Mouse (Mus musculus) liver, embryonic 16.5 days (tissue): ENCODE results near the gene Krtap9-5. TPM values are rescaled to one million over a fixed set of nuclear protein-coding genes. Genes with fewer than 3 reads are reported as not detected.

Experiments used
- ATAC-seq: fragments of 200-750 bp; cut with Nextera tagmentation; 2 replicates; pipeline ENCODE4 v1.8.0; 2017; ENCODE audit warnings: low read depth, mild to moderate bottlenecking, moderate number of reproducible peaks, moderate library complexity
- H3K27ac ChIP-seq: fragments of 300-500 bp; sonication (generic); 2 replicates; pipeline ENCODE4 v1.5.1; 2014; ENCODE audit warnings: mild to moderate bottlenecking, low read length
- H3K27me3 ChIP-seq: fragments of 300-500 bp; sonication (generic); 2 replicates; pipeline ENCODE4 v1.6.1; 2014; ENCODE audit warnings: low read depth, low read length, mixed read lengths; ENCODE audit not compliant: control insufficient read depth, insufficient read depth
- H3K36me3 ChIP-seq: fragments of 300-500 bp; sonication (generic); 2 replicates; pipeline ENCODE4 v1.6.1; 2014; ENCODE audit warnings: mild to moderate bottlenecking; ENCODE audit not compliant: control insufficient read depth, insufficient read depth
- H3K4me1 ChIP-seq: fragments of 300-500 bp; sonication (generic); 2 replicates; pipeline ENCODE4 v1.6.1; 2014; ENCODE audit warnings: low read depth, low read length, mixed read lengths; ENCODE audit not compliant: control insufficient read depth
- H3K4me2 ChIP-seq: fragments of 300-500 bp; sonication (generic); 2 replicates; pipeline ENCODE4 v1.6.1; 2014; ENCODE audit warnings: low read depth, low read length, mixed read lengths
- H3K4me3 ChIP-seq: fragments of 300-500 bp; sonication (generic); 2 replicates; pipeline ENCODE4 v1.5.1; 2014; ENCODE audit warnings: low read depth, mild to moderate bottlenecking, low read length
- H3K9ac ChIP-seq: fragments of 300-500 bp; sonication (generic); 2 replicates; pipeline ENCODE4 v1.6.1; 2014; ENCODE audit warnings: low read depth, low read length
- H3K9me3 ChIP-seq: fragments of 300-500 bp; sonication (generic); replicated peaks from 2 replicates; pipeline ENCODE4 v1.6.1; 2016; ENCODE audit warnings: low read length; ENCODE audit not compliant: control insufficient read depth
- WGBS: fragments of 180-500 bp; shearing (Covaris S2); extraction: QIAGEN DNeasy Blood & Tissue Kit; methylation state at CpG from one replicate; pipeline ENCODE4 v1.1.7; 2014; ENCODE audit not compliant: insufficient replicate concordance; 5-methylcytosine and 5-hydroxymethylcytosine counted together
- polyA plus RNA-seq: library from polyadenylated mRNA; unstranded; fragments of >200 nt; fragmentation: Nextera tagmentation; extraction: Ambion mirVana; gene quantifications from 2 replicates; pipeline ENCODE4 v1.2.1, GENCODE M21; 2015

Gene Krtap9-5
- polyA plus RNA-seq, 1 experiment from 2014 or later = not detected

GRCm38 (mm10) chr11:99983442-99983841 is 35.2 kb downstream of the Krtap9-5 start:
- no peak overlapping the region for H3K4me2 ChIP-seq
- no peaks in the 10 kb centered on the region for H3K36me3 ChIP-seq

GRCm38 (mm10) chr11:99985291-99986092 is 37.2 kb downstream of the Krtap9-5 start:
- no peak overlapping the region for H3K27ac ChIP-seq
- ATAC-seq = no peak
- no peaks in the 10 kb centered on the region for H3K4me1 ChIP-seq
- H3K4me2 ChIP-seq = no peak overlapping the region
- H3K27me3 ChIP-seq = no peaks in the 10 kb centered on the region
- H3K9ac ChIP-seq = no peak overlapping the region
- no peaks in the 10 kb centered on the region for H3K36me3 ChIP-seq
- no peak overlapping the region for H3K4me3 ChIP-seq
- H3K9me3 ChIP-seq = no peaks in the 10 kb centered on the region
- WGBS = 70% methylated on average over 20 of the region's 20 CpGs

More at GRCm38 (mm10) chr11:99983442-99983841, 35.2 kb downstream of the Krtap9-5 start:
- Histone ChIP-seq H3K27me3 (no peaks in the 10 kb centered on the region), H3K9me3 (no peaks in the 10 kb centered on the region), H3K27ac (no peak overlapping the region), H3K4me3 (no peak overlapping the region), H3K9ac (no peak overlapping the region), H3K4me1 (no peaks in the 10 kb centered on the region)
- 74% methylated on average over 1 of the region's 1 CpGs for WGBS
- ATAC-seq = no peak

GRCm38 (mm10) chr11:99986180-99986647 is 37.9 kb downstream of the Krtap9-5 start, which contains the start of gene Krtap16-1:
Gene Krtap16-1 (minus strand): TSS chr11:99986597.
- H3K4me2 ChIP-seq = no peak within 1 kb of the TSS
- H3K4me3 ChIP-seq = no peak within 1 kb of the TSS
- H3K27ac ChIP-seq = no peak within 1 kb of the TSS
- H3K4me1 ChIP-seq = no peaks in the 10 kb centered on the region
- H3K9me3 ChIP-seq = no peaks in the 10 kb centered on the region
- H3K9ac ChIP-seq = no peak within 1 kb of the TSS
- no peaks in the 10 kb centered on the region for H3K27me3 ChIP-seq
- H3K36me3 ChIP-seq = no peaks in the 10 kb centered on the region
- no peak for ATAC-seq
- 74% methylated on average over 8 of the region's 8 CpGs for WGBS

GRCm38 (mm10) chr11:99988530-99988929 is 40.3 kb downstream of the Krtap9-5 start:
- 0 out of 2 replicates have a peak, but pooled peaks cover 3% of the 10 kb centered on the region for H3K27me3 ChIP-seq
- no peaks in the 10 kb centered on the region for H3K36me3 ChIP-seq
- no peak for ATAC-seq
- H3K4me3 ChIP-seq = no peak overlapping the region
- no peaks in the 10 kb centered on the region for H3K9me3 ChIP-seq
- WGBS = 65% methylated on average over 3 of the region's 3 CpGs
- H3K4me1 ChIP-seq = no peaks in the 10 kb centered on the region
- H3K4me2 ChIP-seq = no peak overlapping the region
- no peak overlapping the region for H3K27ac ChIP-seq
- no peak overlapping the region for H3K9ac ChIP-seq

GRCm38 (mm10) chr11:99989881-99990405 is 41.7 kb downstream of the Krtap9-5 start:
- H3K4me3 ChIP-seq = no peak overlapping the region
- H3K9me3 ChIP-seq = no peaks in the 10 kb centered on the region
- H3K27ac ChIP-seq = no peak overlapping the region
- H3K27me3 ChIP-seq = peaks cover 6% of the 10 kb centered on the region; the same call in 1 of the 2 replicates
- H3K4me2 ChIP-seq = no peak overlapping the region
- H3K36me3 ChIP-seq = no peaks in the 10 kb centered on the region
- 53% methylated on average over 6 of the region's 6 CpGs for WGBS
- ATAC-seq = no peak
- no peak overlapping the region for H3K9ac ChIP-seq
- H3K4me1 ChIP-seq = no peaks in the 10 kb centered on the region

GRCm38 (mm10) chr11:99990571-99990970 is 42.3 kb downstream of the Krtap9-5 start:
- Histone ChIP-seq H3K27ac (no peak overlapping the region), H3K9me3 (no peaks in the 10 kb centered on the region)
- 69% methylated on average over 3 of the region's 3 CpGs for WGBS

GRCm38 (mm10) chr11:99993620-99994383 is 45.5 kb downstream of the Krtap9-5 start, which contains the start of gene Krtap17-1:
Gene Krtap17-1 (minus strand): TSS chr11:99993994.
- ATAC-seq = no peak
- Histone ChIP-seq H3K27ac (no peak within 1 kb of the TSS), H3K36me3 (no peaks in the 10 kb centered on the region), H3K4me3 (no peak within 1 kb of the TSS), H3K4me2 (no peak within 1 kb of the TSS), H3K27me3 (peaks cover 6% of the 10 kb centered on the region; the same call in 1 of the 2 replicates), H3K9ac (no peak within 1 kb of the TSS), H3K9me3 (no peaks in the 10 kb centered on the region), H3K4me1 (no peaks in the 10 kb centered on the region)
- 24% methylated on average over 25 of the region's 26 CpGs for WGBS

More at GRCm38 (mm10) chr11:99990571-99990970, 42.3 kb downstream of the Krtap9-5 start:
- no peak overlapping the region for H3K9ac ChIP-seq
- H3K4me3 ChIP-seq = no peak overlapping the region
- H3K36me3 ChIP-seq = no peaks in the 10 kb centered on the region
- peaks cover 6% of the 10 kb centered on the region; the same call in 1 of the 2 replicates for H3K27me3 ChIP-seq
- no peaks in the 10 kb centered on the region for H3K4me1 ChIP-seq
- ATAC-seq = no peak
- no peak overlapping the region for H3K4me2 ChIP-seq

GRCm38 (mm10) chr11:99994384-99994661 is 46.0 kb downstream of the Krtap9-5 start:
- WGBS = 37% methylated on average over 4 of the region's 4 CpGs

More at GRCm38 (mm10) chr11:99994384-99994661, 46.0 kb downstream of the Krtap9-5 start:
- Histone ChIP-seq H3K4me2 (no peak overlapping the region), H3K36me3 (no peaks in the 10 kb centered on the region), H3K4me1 (no peaks in the 10 kb centered on the region), H3K27ac (no peak overlapping the region), H3K9me3 (no peaks in the 10 kb centered on the region), H3K4me3 (no peak overlapping the region), H3K27me3 (peaks cover 6% of the 10 kb centered on the region; the same call in 1 of the 2 replicates), H3K9ac (no peak overlapping the region)
- no peak for ATAC-seq
